Mouse (Mus musculus): ENCODE measurements around the gene Gsdma2. TPM values are rescaled to one million over a fixed set of nuclear protein-coding genes. Genes with fewer than 3 reads are reported as not detected.

Gene Gsdma2
- polyA plus RNA-seq, 1 experiment from 2014 or later, result not detected

DNA sequence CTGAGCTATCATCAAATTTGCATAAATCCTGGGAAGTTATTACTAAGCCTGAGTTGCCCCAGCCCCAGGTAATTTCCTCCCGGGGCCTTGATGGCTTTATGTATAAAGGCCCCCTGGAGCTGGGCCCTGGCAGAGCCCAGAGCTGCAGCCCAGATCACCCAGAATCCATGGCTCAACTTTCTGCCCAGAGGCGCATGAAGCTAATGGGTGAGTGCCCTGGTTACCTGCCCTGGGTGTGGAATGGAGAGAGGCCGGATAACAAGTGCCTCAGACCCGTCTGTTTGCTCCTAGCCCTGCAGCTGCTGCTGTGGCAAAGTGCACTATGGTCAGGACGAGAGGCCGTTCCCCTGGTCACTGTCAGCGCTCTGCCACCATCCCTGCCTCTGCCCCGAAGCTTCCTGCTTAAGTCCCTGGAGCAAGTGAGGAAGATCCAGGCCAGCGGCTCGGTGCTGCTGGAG, 54.7 kb downstream of the Gsdma2 start, which contains the start of gene Csf3:
Gene Csf3 (plus strand): TSS at position 51 of the 458 bp plus-strand sequence.
- no peak for ATAC-seq (ENCODE audit: insufficient number of reproducible peaks, low FRiP score, low TSS enrichment, low read depth)
- Histone ChIP-seq H3K4me2 (replicated peaks) (no peak within 1 kb of the TSS), H3K4me3 (replicated peaks) (no peak within 1 kb of the TSS), H3K27me3 (no peaks in the 10 kb centered on the region), H3K27ac (replicated peaks) (no peak within 1 kb of the TSS), H3K9ac (no peak within 1 kb of the TSS), H3K36me3 (peaks cover 22% of the 10 kb centered on the region), H3K4me1 (peaks cover 16% of the 10 kb centered on the region), H3K9me3 (replicated peaks) (no peaks in the 10 kb centered on the region)
- WGBS, result 31% methylated on average over 10 of the region's 10 CpGs

DNA sequence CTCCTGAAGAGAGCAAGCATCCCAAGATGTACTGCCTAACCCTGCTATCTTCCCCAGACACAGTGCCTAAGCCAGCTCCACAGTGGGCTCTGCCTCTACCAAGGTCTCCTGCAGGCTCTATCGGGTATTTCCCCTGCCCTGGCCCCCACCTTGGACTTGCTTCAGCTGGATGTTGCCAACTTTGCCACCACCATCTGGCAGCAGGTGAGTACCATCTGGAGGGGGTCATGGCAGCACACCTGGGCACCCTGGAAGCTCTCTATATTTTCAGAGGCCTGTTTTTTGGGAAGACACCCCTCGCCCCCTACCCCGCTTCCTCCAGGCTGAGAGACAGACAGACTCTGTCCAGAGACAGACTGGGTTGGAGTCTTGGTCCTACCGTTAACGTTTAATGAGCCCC, 55.8 kb downstream of the Gsdma2 start:
- Histone ChIP-seq H3K27ac (replicated peaks) (no peak overlapping the region), H3K4me2 (replicated peaks) (no peak overlapping the region), H3K27me3 (no peaks in the 10 kb centered on the region), H3K9me3 (replicated peaks) (no peaks in the 10 kb centered on the region), H3K9ac (no peak overlapping the region), H3K4me3 (replicated peaks) (no peak overlapping the region), H3K4me1 (peaks cover 20% of the 10 kb centered on the region), H3K36me3 (peaks cover 30% of the 10 kb centered on the region)
- 0 out of 2 replicates have a peak, but pooled peaks have one; percentile 45 for ATAC-seq (ENCODE audit: insufficient number of reproducible peaks, low FRiP score, low TSS enrichment, low read depth)
- WGBS, result 67% methylated on average over 5 of the region's 5 CpGs

DNA sequence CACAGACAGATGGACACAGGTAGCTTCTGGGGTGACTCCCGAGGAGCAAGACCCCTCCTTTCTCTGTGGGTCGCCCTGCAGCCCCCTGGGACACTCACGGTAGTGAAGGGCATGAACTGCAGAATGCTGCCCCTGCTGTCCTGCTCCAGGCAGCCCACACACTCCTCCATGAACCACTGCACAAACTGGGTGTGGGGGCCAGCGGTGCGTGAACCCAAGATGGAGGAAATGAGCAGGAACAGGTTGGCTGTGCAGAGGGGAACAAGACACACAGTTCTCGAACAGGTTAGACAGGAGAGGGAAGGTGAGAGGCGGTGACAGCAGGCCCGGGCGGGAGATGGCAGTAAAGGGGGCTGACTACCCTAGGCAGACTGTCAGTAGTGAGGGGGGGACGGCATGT, 58.5 kb downstream of the Gsdma2 start:
- ATAC-seq (ENCODE audit: insufficient number of reproducible peaks, low FRiP score, low TSS enrichment, low read depth), result no peak
- H3K27me3 ChIP-seq, result no peaks in the 10 kb centered on the region
- WGBS, result 76% methylated on average over 10 of the region's 10 CpGs
- H3K36me3 ChIP-seq, result peaks cover 41% of the 10 kb centered on the region
- no peak overlapping the region for H3K4me3 ChIP-seq (replicated peaks)
- no peak overlapping the region for H3K27ac ChIP-seq (replicated peaks)
- H3K9ac ChIP-seq, result no peak overlapping the region
- H3K9me3 ChIP-seq (replicated peaks), result no peaks in the 10 kb centered on the region
- H3K4me2 ChIP-seq (replicated peaks), result no peak overlapping the region
- peaks cover 45% of the 10 kb centered on the region for H3K4me1 ChIP-seq

Other genes starting within 250 kb of the Gsdma2 start
- 13.7 and 16.8 TPM in 2 replicates for gene Pgap3, start 246.3 kb upstream of the Gsdma2 start, polyA plus RNA-seq (2015; fragmentation: Nextera tagmentation; extraction: Ambion mirVana)
- 60.7 and 64.0 TPM in 2 replicates for gene Erbb2, start 234.3 kb upstream of the Gsdma2 start, polyA plus RNA-seq (2015; fragmentation: Nextera tagmentation; extraction: Ambion mirVana)
- gene Mien1, start 207.8 kb upstream of the Gsdma2 start, polyA plus RNA-seq (2015; fragmentation: Nextera tagmentation; extraction: Ambion mirVana), result 109 and 111 TPM in 2 replicates
- 16.2 and 22.4 TPM in 2 replicates for gene Grb7, start 200.4 kb upstream of the Gsdma2 start, polyA plus RNA-seq (2015; fragmentation: Nextera tagmentation; extraction: Ambion mirVana)
- gene Ikzf3, start 100.7 kb upstream of the Gsdma2 start, polyA plus RNA-seq (2015; fragmentation: Nextera tagmentation; extraction: Ambion mirVana), result 0.33 and 0.67 TPM in 2 replicates
- gene Zpbp2, start 95.7 kb upstream of the Gsdma2 start, polyA plus RNA-seq (2015; fragmentation: Nextera tagmentation; extraction: Ambion mirVana), result 0.16 TPM in 1 of 2 replicates, not detected in the other
- gene Ormdl3, start 59.4 kb upstream of the Gsdma2 start, polyA plus RNA-seq (2015; fragmentation: Nextera tagmentation; extraction: Ambion mirVana), result 76.4 and 87.3 TPM in 2 replicates
- not detected in 2 replicates for gene Lrrc3c, start 48.5 kb upstream of the Gsdma2 start, polyA plus RNA-seq (2015; fragmentation: Nextera tagmentation; extraction: Ambion mirVana)
- gene Gm12355, start 21.1 kb upstream of the Gsdma2 start, polyA plus RNA-seq (2015; fragmentation: Nextera tagmentation; extraction: Ambion mirVana), result 0.85 and 2.6 TPM in 2 replicates
- gene Gsdma3, start 20.4 kb upstream of the Gsdma2 start, polyA plus RNA-seq (2015; fragmentation: Nextera tagmentation; extraction: Ambion mirVana), result not detected in 2 replicates
- 11.8 and 14.0 TPM in 2 replicates for gene Gsdma, start 17.6 kb downstream of the Gsdma2 start, polyA plus RNA-seq (2015; fragmentation: Nextera tagmentation; extraction: Ambion mirVana)
- 204 and 214 TPM in 2 replicates for gene Psmd3, start 35.8 kb downstream of the Gsdma2 start, polyA plus RNA-seq (2015; fragmentation: Nextera tagmentation; extraction: Ambion mirVana)
- 0.12 and 0.31 TPM in 2 replicates for gene Csf3, start 54.5 kb downstream of the Gsdma2 start, polyA plus RNA-seq (2015; fragmentation: Nextera tagmentation; extraction: Ambion mirVana)
- gene Med24, start 82.7 kb downstream of the Gsdma2 start, polyA plus RNA-seq (2015; fragmentation: Nextera tagmentation; extraction: Ambion mirVana), result 52.3 and 53.3 TPM in 2 replicates
- gene Thra, start 93.9 kb downstream of the Gsdma2 start, polyA plus RNA-seq (2015; fragmentation: Nextera tagmentation; extraction: Ambion mirVana), result 51.0 and 51.2 TPM in 2 replicates
- 1.7 and 1.8 TPM in 2 replicates for gene Nr1d1, start 128.6 kb downstream of the Gsdma2 start, polyA plus RNA-seq (2015; fragmentation: Nextera tagmentation; extraction: Ambion mirVana)
- 28.7 and 30.4 TPM in 2 replicates for gene Msl1, start 148.8 kb downstream of the Gsdma2 start, polyA plus RNA-seq (2015; fragmentation: Nextera tagmentation; extraction: Ambion mirVana)
- gene Casc3, start 158.1 kb downstream of the Gsdma2 start, polyA plus RNA-seq (2015; fragmentation: Nextera tagmentation; extraction: Ambion mirVana), result 37.0 and 42.2 TPM in 2 replicates
- gene Rapgefl1, start 190.0 kb downstream of the Gsdma2 start, polyA plus RNA-seq (2015; fragmentation: Nextera tagmentation; extraction: Ambion mirVana), result 13.0 and 13.9 TPM in 2 replicates
- 4.8 and 5.3 TPM in 2 replicates for gene Wipf2, start 216.9 kb downstream of the Gsdma2 start, polyA plus RNA-seq (2015; fragmentation: Nextera tagmentation; extraction: Ambion mirVana)

Data from embryonic facial prominence, embryonic 15.5 days (tissue).